Mouse (Mus musculus) adrenal gland, postnatal 4 days (tissue): ENCODE measurements at regions not wholly inside any gene's neighbourhood (a gene's known extent, or its start where the extent isn't known, plus 50 kb on each side); places are given as distances from the start of the nearest gene placed in this dataset.

Experiments used
- DNase-seq, 2 experiments: peaks; one replicate each; pipeline ENCODE4 v3.0.0; 2021 to 2022; ENCODE audit warnings: low spot score in 2 of 2, mixed read lengths in 2 of 2

GRCm38 (mm10) chr7:138640492-138641165 is 205.2 kb upstream of the Ppp2r2d start:
- no peak for DNase-seq

- no peak for DNase-seq
These were observed 206.3 kb upstream of the Ppp2r2d start for GRCm38 (mm10) chr7:138639541-138639940.

- no peak for DNase-seq
These were observed 219.8 kb upstream of the Ppp2r2d start for GRCm38 (mm10) chr7:138626061-138626460.

GRCm38 (mm10) chr7:138620896-138621655 is 223.5 kb upstream of the Tcerg1l start:
- no peak for DNase-seq

- no peak for DNase-seq
These were observed 222.7 kb upstream of the Tcerg1l start for GRCm38 (mm10) chr7:138620080-138620684.

GRCm38 (mm10) chr7:138616468-138616867 is 218.9 kb upstream of the Tcerg1l start:
- no peak for DNase-seq

GRCm38 (mm10) chr7:138609605-138610004 is 212.1 kb upstream of the Tcerg1l start:
- no peak for DNase-seq

GRCm38 (mm10) chr7:138609124-138609523 is 211.6 kb upstream of the Tcerg1l start:
- no peak for DNase-seq

GRCm38 (mm10) chr7:138606363-138606964 is 208.9 kb upstream of the Tcerg1l start:
- no peak for DNase-seq

- no peak for DNase-seq
These were observed 208.4 kb upstream of the Tcerg1l start for GRCm38 (mm10) chr7:138605923-138606322.

GRCm38 (mm10) chr7:138601749-138602148 is 204.2 kb upstream of the Tcerg1l start:
- no peak for DNase-seq

- DNase-seq, result no peak
These were observed 195.8 kb upstream of the Tcerg1l start for GRCm38 (mm10) chr7:138593344-138593743.

- no peak for DNase-seq
These were observed 169.8 kb upstream of the Tcerg1l start for GRCm38 (mm10) chr7:138567352-138567751.

- no peak for DNase-seq
These were observed 154.1 kb upstream of the Tcerg1l start for GRCm38 (mm10) chr7:138551629-138552028.

GRCm38 (mm10) chr7:138547881-138548280 is 150.4 kb upstream of the Tcerg1l start:
- no peak for DNase-seq

GRCm38 (mm10) chr7:138538048-138538831 is 140.7 kb upstream of the Tcerg1l start:
- no peak for DNase-seq

GRCm38 (mm10) chr7:138526143-138526542 is 128.6 kb upstream of the Tcerg1l start:
- DNase-seq, result no peak

- no peak for DNase-seq
These were observed 127.4 kb upstream of the Tcerg1l start for GRCm38 (mm10) chr7:138524936-138525335.

- no peak for DNase-seq
These were observed 116.6 kb upstream of the Tcerg1l start for GRCm38 (mm10) chr7:138514171-138514570.

GRCm38 (mm10) chr7:138505205-138505604 is 107.7 kb upstream of the Tcerg1l start:
- no peak for DNase-seq

- no peak for DNase-seq
These were observed 106.5 kb upstream of the Tcerg1l start for GRCm38 (mm10) chr7:138503986-138504385.
